Mouse (Mus musculus) cerebellum, adult 2 months (tissue): Measurements from ENCODE around the gene Rnf220.

Source experiments
- CTCF ChIP-seq: fragments of 200-500 bp; IDR thresholded peaks from 2 replicates; pipeline ENCODE4 v1.5.1; 2011; ENCODE audit warnings: low read depth, mild to moderate bottlenecking, control low read depth, low read length, moderate library complexity, borderline replicate concordance; ENCODE audit not compliant: insufficient read depth
- POLR2A ChIP-seq: fragments of 200-500 bp; IDR thresholded peaks from 2 replicates; pipeline ENCODE4 v1.6.1; 2011; ENCODE audit warnings: low read length, control low read depth, borderline replicate concordance; ENCODE audit not compliant: insufficient read depth

GRCm38 (mm10) chr4:117473291-117473984, 23.4 kb downstream of the Rnf220 start:
- no peak for TF ChIP-seq CTCF
- no peak for TF ChIP-seq POLR2A
